Mouse (Mus musculus) embryonic fibroblast, embryonic 13.5 days (primary cell): ENCODE results near the gene 1700113H08Rik. TPM values are rescaled to one million over a fixed set of nuclear protein-coding genes. Genes with fewer than 3 reads are reported as not detected.

Experiments
- H3K27ac ChIP-seq: 2 replicates; pipeline ENCODE4 v1.5.1; 2012; ENCODE audit warnings: low read length, control low read depth, inconsistent platforms; ENCODE audit not compliant: insufficient read depth
- H3K4me1 ChIP-seq: 2 replicates; pipeline ENCODE4 v1.6.1; 2011; ENCODE audit warnings: low read length; ENCODE audit not compliant: control insufficient read depth, insufficient read depth
- H3K4me3 ChIP-seq: 2 replicates; pipeline ENCODE4 v1.5.1; 2011; ENCODE audit warnings: mild to moderate bottlenecking, control low read depth, low read length; ENCODE audit not compliant: insufficient read depth
- CTCF ChIP-seq: IDR thresholded peaks from 2 replicates; pipeline ENCODE4 v1.5.1; 2011; ENCODE audit warnings: mild to moderate bottlenecking, control low read depth, low read length, moderate library complexity, borderline replicate concordance; ENCODE audit not compliant: insufficient read depth
- POLR2A ChIP-seq: IDR thresholded peaks from 2 replicates; pipeline ENCODE4 v1.6.1; 2011; ENCODE audit warnings: low read depth, mild to moderate bottlenecking, control low read depth, low read length, moderate library complexity
- polyA plus RNA-seq: library from polyadenylated mRNA; stranded (reverse); fragments of >200 nt; gene quantifications from 2 replicates; pipeline ENCODE4 v1.2.4, GENCODE M21; 2011; ENCODE audit warnings: low read depth; ENCODE audit not compliant: missing spikeins, insufficient read length

1700113H08Rik gene
- polyA plus RNA-seq, 1 experiment: not detected

DNA sequence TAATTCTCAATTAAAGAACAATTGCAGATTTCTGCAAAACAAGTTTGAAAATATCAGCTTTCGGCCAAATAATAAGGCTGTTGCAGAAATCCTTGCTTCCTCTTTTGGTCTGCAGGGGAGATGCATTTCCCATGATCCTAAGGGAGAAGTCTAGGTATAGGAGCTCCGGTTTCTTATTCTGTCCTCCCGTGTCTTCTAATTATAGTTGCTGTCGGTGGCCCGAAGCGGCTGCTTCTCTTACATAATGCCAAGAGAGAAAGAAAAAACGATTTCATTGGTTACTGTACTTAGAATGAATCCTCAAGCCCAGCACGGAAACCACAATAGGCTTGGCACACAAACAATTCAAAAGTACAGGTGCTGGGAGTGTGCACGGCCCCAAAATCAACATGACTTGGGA lies 101.9 kb downstream of the 1700113H08Rik start:
- Histone ChIP-seq H3K4me1 (no peaks in the 10 kb centered on the region), H3K4me3 (no peak overlapping the region), H3K27ac (no peak overlapping the region)
- no peak for TF ChIP-seq CTCF
- TF ChIP-seq POLR2A: no peak

DNA sequence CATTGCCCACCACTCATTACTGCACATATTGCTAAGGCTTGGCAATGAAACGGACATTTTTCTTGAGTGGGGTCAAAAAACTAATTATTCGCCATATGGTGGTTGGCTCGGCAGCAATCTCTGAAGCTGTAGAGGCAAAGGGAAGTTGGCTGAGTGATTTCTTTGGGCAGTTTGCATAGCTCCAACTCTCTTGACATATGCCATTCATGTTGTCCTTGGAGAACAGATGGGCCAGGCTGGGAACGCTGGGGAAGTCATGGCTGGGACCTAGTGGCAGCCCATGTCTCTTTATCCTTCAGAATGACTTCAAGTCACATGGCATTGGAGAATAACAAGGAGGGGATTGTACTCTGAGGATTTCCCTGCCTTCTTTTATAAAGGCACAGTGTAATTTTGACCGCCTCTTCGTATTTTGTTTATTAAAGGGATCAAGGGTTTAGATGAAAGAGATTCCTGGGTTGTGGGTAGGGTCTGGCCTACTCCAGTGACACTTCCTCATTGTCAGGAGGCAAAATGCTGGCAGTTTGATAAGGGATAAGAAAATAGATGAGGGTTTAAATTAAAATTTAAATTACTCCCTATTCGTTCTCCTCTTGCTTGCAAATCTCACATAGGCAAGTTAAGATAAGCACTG lies 138.4 kb downstream of the 1700113H08Rik start:
- Histone ChIP-seq H3K4me3 (no peak overlapping the region), H3K4me1 (no peaks in the 10 kb centered on the region), H3K27ac (no peak overlapping the region)
- TF ChIP-seq CTCF (no peak), POLR2A (no peak)

GRCm38 (mm10) chr10:87198720-87199119 lies 140.9 kb downstream of the 1700113H08Rik start:
- Histone ChIP-seq H3K27ac (no peak overlapping the region), H3K4me3 (no peak overlapping the region), H3K4me1 (no peaks in the 10 kb centered on the region)
- TF ChIP-seq CTCF (no peak), POLR2A (no peak)

DNA sequence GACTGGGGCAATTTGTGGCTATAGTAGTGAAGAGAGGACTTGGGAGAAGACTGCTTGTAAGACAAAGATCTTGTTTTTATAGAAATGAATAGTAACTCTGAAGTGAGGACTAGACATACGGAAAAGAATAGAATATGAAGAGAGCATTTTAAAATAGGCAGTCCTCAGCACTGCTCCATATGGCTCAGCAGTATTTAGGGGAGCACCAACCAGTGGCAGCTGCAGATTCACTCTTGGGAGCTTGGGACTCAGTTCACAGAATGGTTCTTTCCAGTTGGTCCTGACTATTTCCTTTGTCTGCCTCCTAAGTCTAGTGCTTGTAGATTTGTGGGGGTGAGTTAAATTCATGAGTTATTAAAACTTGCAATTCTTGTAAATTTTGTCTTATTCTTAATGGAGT lies 151.6 kb downstream of the 1700113H08Rik start:
- no peak for TF ChIP-seq POLR2A
- TF ChIP-seq CTCF: no peak
- Histone ChIP-seq H3K4me1 (no peaks in the 10 kb centered on the region), H3K27ac (no peak overlapping the region), H3K4me3 (no peak overlapping the region)

- TF ChIP-seq POLR2A (no peak), CTCF (no peak)
- Histone ChIP-seq H3K27ac (no peak overlapping the region), H3K4me3 (no peak overlapping the region), H3K4me1 (no peaks in the 10 kb centered on the region)
Observed at GRCm38 (mm10) chr10:87211046-87211445, 153.2 kb downstream of the 1700113H08Rik start.

GRCm38 (mm10) chr10:87212854-87213253 lies 155.0 kb downstream of the 1700113H08Rik start:
- Histone ChIP-seq H3K4me1 (no peaks in the 10 kb centered on the region), H3K27ac (no peak overlapping the region), H3K4me3 (no peak overlapping the region)
- TF ChIP-seq CTCF (no peak), POLR2A (no peak)

DNA sequence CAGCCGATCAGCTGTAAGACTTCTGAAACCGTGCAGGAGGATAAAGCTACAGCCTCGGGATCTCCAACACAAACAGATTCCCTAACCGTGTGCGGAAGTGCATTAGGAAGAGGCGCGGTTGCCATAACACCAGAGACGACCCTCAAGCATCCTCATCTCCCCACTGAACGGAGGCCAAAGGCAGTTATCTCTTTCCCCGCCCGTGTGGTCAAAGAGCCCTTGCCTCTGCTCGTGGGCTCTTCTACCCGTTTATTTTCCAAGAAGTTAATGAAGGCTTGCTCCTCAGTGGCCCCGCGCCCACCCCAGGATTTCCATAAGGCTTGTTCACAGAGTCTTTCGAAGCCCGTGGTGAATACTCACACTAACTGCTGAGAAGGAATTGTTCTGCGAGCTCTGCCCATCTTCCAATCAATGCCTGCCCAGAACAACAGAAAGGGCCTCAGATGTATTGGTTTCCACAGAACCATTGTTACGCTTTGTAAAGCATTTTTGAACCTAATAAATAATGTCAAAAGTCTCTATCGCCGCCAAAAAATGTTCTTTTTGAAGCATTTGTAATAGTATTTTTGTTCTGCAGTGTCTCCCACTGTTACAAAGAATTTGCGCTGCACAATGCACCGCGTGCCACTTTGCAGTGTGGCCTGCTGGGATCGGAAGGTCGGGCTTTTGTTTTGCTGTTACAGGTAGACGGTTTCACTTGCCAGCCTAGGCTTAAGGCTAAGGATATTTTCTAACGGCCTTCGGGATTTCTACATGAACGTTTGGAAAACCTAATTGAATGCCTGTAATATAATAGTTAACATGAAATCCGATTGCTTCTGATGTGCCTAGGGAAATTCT lies 172.4 kb downstream of the 1700113H08Rik start:
- TF ChIP-seq POLR2A (no peak), CTCF (no peak)
- Histone ChIP-seq H3K27ac (no peak overlapping the region), H3K4me1 (no peaks in the 10 kb centered on the region), H3K4me3 (no peak overlapping the region)

DNA sequence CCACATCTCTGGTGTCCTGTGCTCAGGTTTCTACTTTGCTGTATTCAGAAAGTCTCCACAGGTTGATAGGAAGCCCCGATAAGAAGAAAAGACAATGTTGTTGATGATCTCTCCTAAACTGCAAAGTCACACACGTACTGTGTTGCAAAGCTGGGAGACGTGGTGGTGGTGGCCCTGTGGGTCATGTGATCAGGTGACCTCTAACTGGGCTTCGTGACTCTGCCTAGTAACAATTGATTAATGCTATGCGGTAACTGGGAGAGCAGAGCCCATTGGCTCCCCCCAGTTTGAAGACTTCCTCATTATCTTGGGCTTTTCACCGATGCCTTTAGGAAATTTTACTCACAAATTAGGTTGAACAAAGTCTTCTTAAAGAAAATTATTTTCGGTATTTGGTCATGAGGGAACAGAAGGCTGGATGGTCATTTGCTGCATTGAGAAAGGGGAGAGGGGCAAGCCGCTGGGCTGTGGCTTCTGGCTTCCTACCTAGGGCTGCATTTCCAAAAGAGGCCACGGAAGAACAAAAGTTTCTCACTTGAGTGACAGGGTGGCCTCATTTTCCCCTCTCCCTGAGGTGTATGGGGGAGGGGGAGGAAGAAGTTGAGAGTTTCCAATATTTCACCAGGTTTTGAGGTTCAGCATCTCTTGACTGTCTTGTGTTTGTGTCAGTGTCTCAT lies 181.6 kb downstream of the 1700113H08Rik start:
- no peak overlapping the region for H3K27ac ChIP-seq
- no peaks in the 10 kb centered on the region for H3K4me1 ChIP-seq
- TF ChIP-seq POLR2A: no peak
- no peak for TF ChIP-seq CTCF
- H3K4me3 ChIP-seq: no peak overlapping the region

DNA sequence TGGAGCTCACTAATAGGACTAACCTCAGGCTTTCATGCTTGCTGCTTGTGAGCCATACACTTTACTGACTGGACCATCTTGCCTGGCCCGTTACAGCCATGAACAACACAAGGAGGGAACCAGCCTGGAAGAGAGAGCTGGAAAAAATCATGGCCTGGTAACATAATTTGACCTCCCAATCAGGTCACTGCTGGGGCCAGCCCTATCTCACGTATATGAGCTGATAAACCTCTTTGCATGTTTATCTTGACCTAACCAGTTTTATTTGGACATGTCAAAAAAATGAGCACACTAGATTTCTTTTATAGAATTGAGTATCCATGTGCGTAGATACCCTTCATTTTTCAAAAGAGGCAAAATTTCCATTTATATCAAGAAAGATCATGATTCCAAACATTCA lies 213.9 kb downstream of the 1700113H08Rik start:
- TF ChIP-seq CTCF (no peak), POLR2A (no peak)
- no peaks in the 10 kb centered on the region for H3K4me1 ChIP-seq
- no peak overlapping the region for H3K4me3 ChIP-seq
- no peak overlapping the region for H3K27ac ChIP-seq
